Mouse (Mus musculus) CH12.LX (cell line): Measurements from ENCODE around the gene Scn4a. TPM values are rescaled to one million over a fixed set of nuclear protein-coding genes. Genes with fewer than 3 reads are reported as not detected.
"Not testable (repeated sequence)": the region's sequence is repeated elsewhere in the genome, so short reads cannot be mapped to it uniquely, and the experiment has no call there.

ENCODE experiments used
- DNase-seq: peaks from one replicate; pipeline ENCODE4 v3.0.0-alpha.2; 2013; ENCODE audit errors: extremely low read depth
- H3K27ac ChIP-seq: 2 replicates; pipeline ENCODE4 v1.5.1; 2012; ENCODE audit warnings: low read depth, mild to moderate bottlenecking, control low read depth, moderate library complexity; ENCODE audit not compliant: insufficient read depth
- H3K27me3 ChIP-seq: replicated peaks from 2 replicates; pipeline ENCODE3; 2012; ENCODE audit warnings: inconsistent platforms
- H3K36me3 ChIP-seq, 2 experiments: replicated peaks in 1 of 2; 2 replicates each; pipeline versions ENCODE3 to v1.6.1; 2012; ENCODE audit warnings: inconsistent platforms in 1 of 2, low read length in 1 of 2, mild to moderate bottlenecking in 1 of 2, mixed read lengths in 1 of 2, moderate library complexity in 1 of 2; ENCODE audit not compliant: control insufficient read depth in 1 of 2, insufficient read depth in 1 of 2
- H3K4me1 ChIP-seq, 2 experiments: 2 replicates each; pipeline ENCODE4 v1.6.1; 2012; ENCODE audit warnings: inconsistent platforms in 1 of 2, moderate library complexity in 1 of 2; ENCODE audit not compliant: insufficient read depth in 2 of 2, control insufficient read depth in 1 of 2
- H3K4me2 ChIP-seq: 2 replicates; pipeline ENCODE4 v1.6.1; 2012; ENCODE audit warnings: low read depth, mild to moderate bottlenecking, control low read depth; ENCODE audit not compliant: poor library complexity, insufficient read depth, severe bottlenecking
- H3K4me3 ChIP-seq, 3 experiments: fragments of 150-350 bp in 1 of 3; sonication (generic) in 1 of 3; replicated peaks in 1 of 3; 2 replicates each; pipeline versions ENCODE3 to v1.5.1; 2011 to 2012; ENCODE audit warnings: low read depth in 2 of 3, low read length in 2 of 3, mild to moderate bottlenecking in 2 of 3, moderate library complexity in 2 of 3, control low read depth in 1 of 3, improper control_type of control experiment in 1 of 3, inconsistent platforms in 1 of 3, mixed read lengths in 1 of 3; ENCODE audit not compliant: poor library complexity in 1 of 3
- H3K79me2 ChIP-seq: replicated peaks from 2 replicates; pipeline ENCODE4 v1.6.1; 2012; ENCODE audit warnings: mild to moderate bottlenecking, moderate library complexity; ENCODE audit not compliant: control insufficient read depth, poor library complexity, insufficient read depth, severe bottlenecking; ENCODE audit errors: extremely low read depth
- H3K9ac ChIP-seq: 2 replicates; pipeline ENCODE4 v1.6.1; 2012; ENCODE audit warnings: low read depth, mild to moderate bottlenecking, control low read depth, moderate library complexity; ENCODE audit not compliant: insufficient read depth
- H3K9me3 ChIP-seq: replicated peaks from 2 replicates; pipeline ENCODE3; 2012; ENCODE audit warnings: low read length, inconsistent platforms, mixed read lengths
- CTCF ChIP-seq, 2 experiments: IDR thresholded peaks in 1 of 2; conservative IDR thresholded peaks in 1 of 2; 2 replicates each; pipeline ENCODE4 v1.5.1; 2011 to 2012; ENCODE audit warnings: low read depth in 2 of 2, low read length in 2 of 2, improper control_type of control experiment in 1 of 2, inconsistent platforms in 1 of 2, mild to moderate bottlenecking in 1 of 2, moderate library complexity in 1 of 2
- ELF1 ChIP-seq: IDR thresholded peaks from 2 replicates; pipeline ENCODE4 v1.6.1; 2014; ENCODE audit warnings: low read depth, mild to moderate bottlenecking, inconsistent platforms, low read length, improper control_type of control experiment
- EP300 ChIP-seq: IDR thresholded peaks from 2 replicates; pipeline ENCODE4 v1.6.1; 2011; ENCODE audit warnings: low read length, improper control_type of control experiment
- GABPA ChIP-seq: IDR thresholded peaks from 2 replicates; pipeline ENCODE4 v1.6.1; 2012; ENCODE audit warnings: low read depth, low read length, improper control_type of control experiment, inconsistent platforms; ENCODE audit not compliant: insufficient replicate concordance
- HCFC1 ChIP-seq: IDR thresholded peaks from 2 replicates; pipeline ENCODE4 v1.6.1; 2012; ENCODE audit warnings: low read depth, mild to moderate bottlenecking, inconsistent platforms, low read length, improper control_type of control experiment
- JUN ChIP-seq: IDR thresholded peaks from 2 replicates; pipeline ENCODE4 v1.6.1; 2011; ENCODE audit warnings: low read depth, mild to moderate bottlenecking, low read length, improper control_type of control experiment, moderate library complexity; ENCODE audit not compliant: insufficient read depth
- KAT2A ChIP-seq: IDR thresholded peaks from 2 replicates; pipeline ENCODE4 v1.6.1; 2012; ENCODE audit warnings: low read length, improper control_type of control experiment, inconsistent platforms; ENCODE audit not compliant: insufficient replicate concordance
- RAD21 ChIP-seq: IDR thresholded peaks from 2 replicates; pipeline ENCODE4 v1.6.1; 2011; ENCODE audit warnings: low read depth, mild to moderate bottlenecking, low read length, improper control_type of control experiment, moderate library complexity
- RCOR1 ChIP-seq: conservative IDR thresholded peaks from 2 replicates; pipeline ENCODE4 v1.6.1; 2012; ENCODE audit warnings: low read depth, mild to moderate bottlenecking, inconsistent platforms, low read length, improper control_type of control experiment
- SMC3 ChIP-seq: IDR thresholded peaks from 2 replicates; pipeline ENCODE4 v1.6.1; 2011; ENCODE audit warnings: low read depth, low read length, improper control_type of control experiment
- ZC3H11A ChIP-seq: IDR thresholded peaks from 2 replicates; pipeline ENCODE4 v1.6.1; 2012; ENCODE audit warnings: low read depth, mild to moderate bottlenecking, inconsistent platforms, low read length, improper control_type of control experiment
- ZNF384 ChIP-seq: IDR thresholded peaks from 2 replicates; pipeline ENCODE4 v1.6.1; 2012; ENCODE audit warnings: low read depth, low read length, improper control_type of control experiment, inconsistent platforms
- dilution Hi-C: fragments of 300-500 bp; cut with MboI; formaldehyde crosslinking; loops from 2 replicates; pipeline ENCODE4 v1.14.3; 2020; ENCODE audit warnings: low sequenced_read_pairs; ENCODE audit not compliant: extremely low pct_unique_long_range_greater_than_20kb, extremely low pct_ligation_motif_present
- in situ Hi-C: fragments of 300-500 bp; cut with MboI; formaldehyde crosslinking; loops from 3 replicates; pipeline ENCODE4 v1.14.3; 2019; ENCODE audit warnings: low sequenced_read_pairs, low pct_ligation_motif_present, low pct_unique_long_range_greater_than_20kb, mixed read lengths
- polyA plus RNA-seq: library from polyadenylated mRNA; unstranded; fragments of >175 nt; gene quantifications from 2 replicates; pipeline ENCODE4 v1.2.1, GENCODE M21; 2012; ENCODE audit warnings: low read depth; ENCODE audit not compliant: insufficient read length
- total RNA-seq, 2 experiments: library from RNA; depleted of rRNA; stranded (reverse); fragments of 300-350 nt in 1 of 2; fragments of >200 nt in 1 of 2; gene quantifications; 2 replicates each; pipeline ENCODE4 v1.2.3; 2012 to 2014

Scn4a gene
- total and polyA plus RNA-seq, 3 experiments, result 0.55 to 0.97 (median 0.64) TPM

DNA sequence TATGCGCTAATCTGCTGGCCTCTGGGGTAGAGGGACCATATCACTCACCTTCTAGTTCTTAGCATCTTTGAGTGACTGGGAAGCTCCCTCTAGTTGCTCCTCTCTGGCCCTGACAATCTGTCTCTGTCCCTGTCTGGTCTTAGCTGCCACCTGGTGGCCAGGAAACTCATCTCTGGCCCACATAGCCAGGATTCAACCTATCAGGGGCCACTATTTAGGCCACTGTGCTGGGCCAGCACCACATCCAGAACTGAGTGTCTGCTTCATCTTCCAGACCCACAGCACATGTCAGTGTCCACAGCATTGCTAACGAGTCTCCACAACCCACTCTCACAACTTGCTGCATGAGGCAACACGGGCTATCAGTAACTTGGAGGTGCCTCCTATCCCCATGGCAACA lies 44.6 kb upstream of the Scn4a start:
- Histone ChIP-seq H3K9me3 (no peaks in the 10 kb centered on the region), H3K36me3 (peaks cover 82 to 89% of the 10 kb centered on the region in 2 experiments), H3K79me2 (no peaks in the 10 kb centered on the region), H3K27me3 (no peaks in the 10 kb centered on the region), H3K4me1 (no peaks in the 10 kb centered on the region), H3K4me2 (no peak overlapping the region), H3K27ac (no peak overlapping the region), H3K4me3 (no peak overlapping the region), H3K9ac (no peak overlapping the region)
- dilution Hi-C loops, result no loop called here
- TF ChIP-seq JUN (no peak), RCOR1 (no peak), ELF1 (no peak), ZC3H11A (no peak), CTCF (conservative IDR thresholded peaks at IDR 0.05 in 1 of 2, IDR thresholded peaks at IDR 0.05 in 1 of 2; ENCODE audit: low read depth in 2 of 2, low read length in 2 of 2) (peak; percentile 14 to 73; a peak in 2 of 4 replicates), SMC3 (peak; percentile 60), RAD21 (peak; percentile 47)
- in situ Hi-C loops, result no loop called here
- peak; percentile 54 for DNase-seq

DNA sequence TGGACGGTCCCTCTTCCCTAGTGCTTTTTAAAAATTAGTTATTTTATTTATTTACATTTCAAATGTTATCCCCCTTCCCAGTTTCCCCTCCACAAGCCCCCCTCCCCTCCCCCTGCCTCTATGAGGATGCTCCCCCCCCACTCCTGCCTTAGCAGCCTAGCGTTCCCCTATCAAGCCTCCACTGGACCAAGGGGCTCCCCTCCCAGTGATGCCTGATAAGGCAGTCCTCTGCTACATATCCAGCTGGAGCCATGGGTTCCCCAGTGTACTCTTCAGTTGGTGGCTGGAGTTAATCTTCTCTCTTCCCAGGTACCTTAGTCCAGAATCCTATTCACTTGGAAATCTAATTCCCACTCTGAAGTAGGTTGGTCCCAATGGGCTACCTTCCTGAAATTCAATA lies 41.0 kb upstream of the Scn4a start:
- DNase-seq, H3K4me3 ChIP-seq, H3K9me3 ChIP-seq, H3K27me3 ChIP-seq, H3K79me2 ChIP-seq, H3K9ac ChIP-seq, dilution Hi-C loops, H3K27ac ChIP-seq, H3K4me2 ChIP-seq: not testable (repeated sequence)
- peaks cover 0 to 13% of the 10 kb centered on the region in 2 experiments; a peak in 2 of 4 replicates for H3K4me1 ChIP-seq
- in situ Hi-C loops, result loop anchor here (5.0 kb wide), 1 partner anchor 67 kb away; no protein-coding TSS in a partner anchor
- H3K36me3 ChIP-seq, result peaks cover 50 to 70% of the 10 kb centered on the region in 2 experiments

DNA sequence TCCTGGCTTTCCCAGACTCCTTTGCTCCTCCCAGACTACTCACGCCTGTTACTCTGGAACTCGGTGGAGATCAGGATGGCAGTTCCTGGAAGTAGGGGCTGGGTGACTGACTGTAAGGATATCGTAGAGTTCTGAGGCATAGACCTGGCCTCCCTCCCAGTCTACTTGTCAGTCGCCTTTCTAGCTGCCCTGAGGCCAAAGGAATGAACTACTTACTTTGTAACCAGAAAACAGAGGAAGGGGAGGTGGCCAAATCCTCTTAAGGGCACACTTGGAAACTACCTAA lies 40.2 kb upstream of the Scn4a start:
- TF ChIP-seq ZNF384 (no peak), GABPA (no peak), KAT2A (no peak), CTCF (conservative IDR thresholded peaks at IDR 0.05 in 1 of 2, IDR thresholded peaks at IDR 0.05 in 1 of 2; ENCODE audit: low read depth in 2 of 2, low read length in 2 of 2) (no peak), HCFC1 (no peak), JUN (no peak), EP300 (no peak)
- no peak for DNase-seq

More for the DNA sequence above, 40.2 kb upstream of the Scn4a start:
- Histone ChIP-seq H3K9me3 (no peaks in the 10 kb centered on the region), H3K27ac (no peak overlapping the region), H3K79me2 (no peaks in the 10 kb centered on the region), H3K4me2 (no peak overlapping the region), H3K27me3 (no peaks in the 10 kb centered on the region), H3K4me1 (peaks cover under 1 to 18% of the 10 kb centered on the region in 2 experiments; a peak in 2 of 4 replicates), H3K36me3 (peaks cover 42 to 66% of the 10 kb centered on the region in 2 experiments), H3K9ac (no peak overlapping the region), H3K4me3 (no peak overlapping the region)
- dilution Hi-C loops (no loop called here), in situ Hi-C loops (loop anchor here (5.0 kb wide), 1 partner anchor 66 kb away; no protein-coding TSS in a partner anchor)
